Mouse (Mus musculus) ES-E14 (cell line): Measurements from ENCODE around the gene Fbxl18.

Experiments used
- CHD2 ChIP-seq: IDR thresholded peaks from 2 replicates; pipeline ENCODE4 v1.6.1; 2014; ENCODE audit warnings: mild to moderate bottlenecking, low read depth, low read length, inconsistent platforms
- MAFK ChIP-seq: IDR thresholded peaks from 2 replicates; pipeline ENCODE4 v1.6.1; 2014; ENCODE audit warnings: mild to moderate bottlenecking, low read depth, low read length, inconsistent platforms; ENCODE audit not compliant: insufficient read depth
- ZC3H11A ChIP-seq: IDR thresholded peaks from 2 replicates; pipeline ENCODE4 v1.6.1; 2012; ENCODE audit warnings: low read depth, mild to moderate bottlenecking, inconsistent platforms, low read length, borderline replicate concordance
- ZNF384 ChIP-seq: IDR thresholded peaks from 2 replicates; pipeline ENCODE4 v1.6.1; 2012; ENCODE audit warnings: low read depth, low read length, inconsistent platforms

GRCm38 (mm10) chr5:142900651-142901050 lies 5.4 kb upstream of the Fbxl18 start:
- TF ChIP-seq ZC3H11A (no peak), MAFK (no peak), ZNF384 (no peak), CHD2 (no peak)
